Mouse (Mus musculus): ENCODE data around the gene Ndufs7. TPM values are rescaled to one million over a fixed set of nuclear protein-coding genes. Genes with fewer than 3 reads are reported as not detected.

The Ndufs7 gene
- polyA plus RNA-seq, 1 experiment from 2014 or later: 444 TPM

DNA sequence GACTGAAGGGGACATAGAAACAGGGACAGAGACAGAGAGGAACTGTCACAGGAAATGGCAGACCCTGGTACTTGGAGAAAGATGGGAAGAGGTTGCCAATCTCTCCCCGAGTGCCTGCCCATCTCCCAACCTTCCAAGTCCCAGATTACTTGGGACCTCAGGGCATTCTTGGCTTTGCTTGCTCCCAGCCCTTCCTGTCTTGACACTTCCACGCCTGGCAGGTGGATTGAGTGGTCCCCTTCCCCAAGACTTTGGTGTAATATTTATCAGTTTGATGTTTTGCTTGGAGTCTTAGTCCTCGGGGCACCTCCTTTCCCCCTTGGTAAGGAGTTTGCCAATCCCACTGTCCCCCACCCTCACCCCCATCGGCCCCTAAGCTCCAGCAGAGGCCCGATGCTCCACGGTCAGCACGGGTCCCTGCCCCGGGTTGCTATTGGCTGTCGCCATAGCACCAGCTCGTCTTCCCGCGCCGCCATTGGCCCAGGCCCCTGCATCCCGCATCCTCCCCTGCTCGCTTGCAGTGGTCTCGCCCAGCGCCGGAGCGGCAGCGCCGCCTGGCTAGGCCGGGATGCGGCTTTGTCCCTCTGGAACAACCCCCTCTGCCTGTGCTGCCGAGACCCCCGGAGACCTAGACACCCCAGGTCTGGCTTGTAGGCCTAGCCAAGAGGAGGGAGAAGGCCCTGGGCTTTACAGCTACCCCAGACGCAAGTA, 49.8 kb downstream of the Ndufs7 start:
- peak overlapping the region; percentile 4; the same call in 1 of the 2 replicates for H3K4me2 ChIP-seq (replicated peaks; ENCODE audit: low read depth, low read length)
- peaks cover 12% of the 10 kb centered on the region for H3K36me3 ChIP-seq (ENCODE audit: insufficient read depth, low read length)
- no peak overlapping the region for H3K27ac ChIP-seq (ENCODE audit: low read length)
- 5% methylated on average over 26 of the region's 26 CpGs for WGBS
- no peaks in the 10 kb centered on the region for H3K9me3 ChIP-seq (ENCODE audit: low read length)
- peaks cover 52% of the 10 kb centered on the region for H3K27me3 ChIP-seq (ENCODE audit: insufficient read depth, low read length)
- peaks cover 16% of the 10 kb centered on the region for H3K4me1 ChIP-seq (ENCODE audit: insufficient read depth, low read length)
- no peak overlapping the region for H3K9ac ChIP-seq (replicated peaks; ENCODE audit: low read length)
- H3K4me3 ChIP-seq (ENCODE audit: low read length): no peak overlapping the region; the same call in 1 of the 2 replicates
- ATAC-seq (ENCODE audit: low FRiP score, low TSS enrichment): no peak

DNA sequence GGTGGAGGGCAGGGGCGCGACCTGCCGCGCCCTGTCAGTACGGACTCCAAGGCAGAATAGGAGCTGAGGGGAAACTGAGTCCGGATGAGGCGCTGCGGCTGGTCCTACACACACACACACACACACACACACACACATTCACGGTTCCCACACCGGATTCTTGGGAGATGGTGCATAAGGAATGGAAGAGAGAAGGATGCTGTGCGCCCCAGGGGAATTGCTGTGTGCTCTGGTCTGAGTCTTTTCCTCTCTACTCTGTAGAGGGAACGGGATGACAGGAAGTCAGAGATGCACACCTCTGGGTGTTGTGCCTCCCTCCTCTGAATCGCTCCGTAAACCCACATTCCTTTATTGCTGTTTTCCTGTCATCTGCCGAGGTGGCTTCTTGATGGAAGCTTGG, 50.4 kb downstream of the Ndufs7 start:
- H3K4me3 ChIP-seq (ENCODE audit: low read length): no peak overlapping the region; the same call in 1 of the 2 replicates
- H3K27ac ChIP-seq (ENCODE audit: low read length): no peak overlapping the region
- peaks cover 54% of the 10 kb centered on the region for H3K27me3 ChIP-seq (ENCODE audit: insufficient read depth, low read length)
- H3K36me3 ChIP-seq (ENCODE audit: insufficient read depth, low read length): peaks cover 6% of the 10 kb centered on the region
- H3K4me2 ChIP-seq (replicated peaks; ENCODE audit: low read depth, low read length): peak overlapping the region; percentile 4; the same call in 1 of the 2 replicates
- WGBS: 6% methylated on average over 15 of the region's 15 CpGs
- no peak overlapping the region for H3K9ac ChIP-seq (replicated peaks; ENCODE audit: low read length)
- H3K4me1 ChIP-seq (ENCODE audit: insufficient read depth, low read length): peaks cover 13% of the 10 kb centered on the region
- H3K9me3 ChIP-seq (ENCODE audit: low read length): no peaks in the 10 kb centered on the region
- no peak for ATAC-seq (ENCODE audit: low FRiP score, low TSS enrichment)

DNA sequence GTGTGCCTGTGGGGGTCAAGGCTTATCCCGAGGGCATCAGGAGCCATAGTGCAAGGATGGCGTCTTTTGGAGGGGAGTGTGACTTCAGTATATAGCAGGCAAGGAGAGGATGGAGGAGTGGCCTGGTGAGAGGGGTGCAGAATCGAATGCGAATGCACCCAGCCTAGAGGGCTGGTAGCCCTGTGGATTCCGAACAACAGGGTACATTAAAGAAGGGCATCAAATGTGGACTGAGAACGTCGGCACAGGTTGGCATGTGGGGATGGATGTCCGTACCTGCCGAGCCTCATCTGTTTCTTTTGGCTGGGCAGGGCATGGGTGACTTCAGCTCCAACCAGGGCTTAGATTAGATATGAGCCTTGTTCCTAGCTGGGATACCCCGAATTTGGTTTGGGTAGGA, 50.9 kb downstream of the Ndufs7 start:
- Histone ChIP-seq H3K9me3 (ENCODE audit: low read length) (no peaks in the 10 kb centered on the region), H3K27ac (ENCODE audit: low read length) (no peak overlapping the region), H3K4me2 (replicated peaks; ENCODE audit: low read depth, low read length) (no peak overlapping the region), H3K4me1 (ENCODE audit: insufficient read depth, low read length) (peaks cover 17% of the 10 kb centered on the region), H3K9ac (replicated peaks; ENCODE audit: low read length) (no peak overlapping the region), H3K36me3 (ENCODE audit: insufficient read depth, low read length) (peaks cover under 1% of the 10 kb centered on the region), H3K27me3 (ENCODE audit: insufficient read depth, low read length) (peaks cover 60% of the 10 kb centered on the region), H3K4me3 (ENCODE audit: low read length) (no peak overlapping the region)
- 45% methylated on average over 10 of the region's 10 CpGs for WGBS
- ATAC-seq (ENCODE audit: low FRiP score, low TSS enrichment): no peak

DNA sequence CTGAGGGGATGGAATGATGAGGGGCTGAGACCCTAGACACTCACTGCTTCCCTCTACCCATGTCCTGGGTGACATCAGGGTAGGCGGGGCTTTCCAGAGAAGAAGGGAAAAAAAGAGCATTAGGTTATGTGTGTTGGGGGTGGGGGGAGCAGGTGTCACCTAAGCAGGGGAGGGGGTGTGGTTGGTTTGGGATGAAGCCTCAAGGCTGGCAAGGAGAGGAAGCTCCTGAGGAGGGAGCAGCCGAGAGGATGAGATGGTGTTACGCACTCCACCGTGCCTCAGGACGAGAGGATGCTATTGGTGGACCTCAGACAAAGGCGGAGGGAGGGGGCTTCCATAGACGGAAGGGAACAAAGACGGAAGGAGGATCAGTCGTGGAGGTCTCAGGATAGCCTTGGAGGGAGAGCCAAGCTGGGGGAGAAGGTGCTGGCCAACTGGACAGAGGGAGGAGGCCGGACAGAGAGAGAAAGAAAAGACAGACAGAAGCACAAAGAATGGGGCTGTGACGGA, 51.8 kb downstream of the Ndufs7 start:
- Histone ChIP-seq H3K27ac (ENCODE audit: low read length) (no peak overlapping the region), H3K36me3 (ENCODE audit: insufficient read depth, low read length) (no peaks in the 10 kb centered on the region), H3K4me2 (replicated peaks; ENCODE audit: low read depth, low read length) (no peak overlapping the region), H3K4me1 (ENCODE audit: insufficient read depth, low read length) (peaks cover 20% of the 10 kb centered on the region), H3K9ac (replicated peaks; ENCODE audit: low read length) (no peak overlapping the region), H3K27me3 (ENCODE audit: insufficient read depth, low read length) (peaks cover 68% of the 10 kb centered on the region), H3K9me3 (ENCODE audit: low read length) (no peaks in the 10 kb centered on the region), H3K4me3 (ENCODE audit: low read length) (no peak overlapping the region)
- WGBS: 27% methylated on average over 11 of the region's 11 CpGs
- ATAC-seq (ENCODE audit: low FRiP score, low TSS enrichment): no peak

DNA sequence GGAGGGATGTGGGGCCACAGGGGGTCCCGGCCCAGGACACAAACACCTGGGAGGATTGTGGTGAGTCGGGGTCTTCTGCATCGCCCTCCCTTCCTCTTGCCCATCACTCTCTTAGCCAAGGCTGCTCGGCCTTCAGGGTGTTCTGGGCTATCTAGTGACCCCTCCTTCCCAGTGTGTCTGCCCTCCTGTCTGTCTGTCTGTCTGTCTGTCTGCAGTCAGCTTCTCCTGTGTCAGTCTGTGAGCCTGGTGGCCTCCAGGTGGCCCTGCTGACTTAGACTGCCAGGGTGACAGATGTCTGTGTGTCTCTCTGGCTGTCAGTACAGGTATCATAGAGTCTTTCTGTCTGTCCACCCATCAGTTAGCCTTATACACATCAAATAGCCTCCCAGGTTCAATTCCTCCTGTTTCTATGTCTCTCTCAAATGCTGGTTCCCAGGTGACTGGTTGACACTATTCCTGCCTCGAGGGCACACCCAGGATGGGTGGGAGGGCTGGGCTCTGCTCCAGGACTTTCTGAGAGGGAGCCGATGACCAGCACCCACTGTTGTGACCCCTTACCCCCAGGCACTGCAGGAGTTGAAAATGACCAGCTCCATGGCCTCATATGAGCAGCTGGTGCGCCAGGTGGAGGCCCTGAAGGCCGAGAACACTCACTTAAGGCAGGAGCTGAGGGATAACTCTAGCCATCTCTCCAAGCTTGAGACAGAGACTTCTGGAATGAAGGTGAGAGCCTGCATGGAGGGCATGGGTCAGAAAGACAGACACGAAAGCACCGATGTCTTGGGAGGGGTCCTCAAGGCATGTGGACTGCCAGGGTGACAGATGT, 52.5 kb downstream of the Ndufs7 start:
- 78% methylated on average over 10 of the region's 10 CpGs for WGBS
- peaks cover 15% of the 10 kb centered on the region for H3K4me1 ChIP-seq (ENCODE audit: insufficient read depth, low read length)
- H3K4me2 ChIP-seq (replicated peaks; ENCODE audit: low read depth, low read length): no peak overlapping the region
- ATAC-seq (ENCODE audit: low FRiP score, low TSS enrichment): no peak
- peaks cover 72% of the 10 kb centered on the region for H3K27me3 ChIP-seq (ENCODE audit: insufficient read depth, low read length)
- H3K9me3 ChIP-seq (ENCODE audit: low read length): no peaks in the 10 kb centered on the region
- H3K27ac ChIP-seq (ENCODE audit: low read length): no peak overlapping the region
- no peaks in the 10 kb centered on the region for H3K36me3 ChIP-seq (ENCODE audit: insufficient read depth, low read length)
- no peak overlapping the region for H3K9ac ChIP-seq (replicated peaks; ENCODE audit: low read length)
- no peak overlapping the region for H3K4me3 ChIP-seq (ENCODE audit: low read length)

DNA sequence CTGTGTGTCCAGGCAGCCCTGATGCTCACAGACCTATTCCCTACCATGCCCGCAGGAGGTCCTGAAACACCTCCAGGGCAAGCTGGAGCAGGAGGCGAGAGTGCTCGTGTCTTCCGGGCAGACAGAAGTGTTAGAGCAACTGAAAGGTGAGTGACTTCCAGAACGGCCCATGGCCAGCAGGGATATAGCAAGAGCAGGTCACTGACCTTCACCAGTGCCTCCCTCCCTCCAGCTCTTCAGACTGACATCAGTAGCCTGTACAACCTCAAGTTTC, 53.1 kb downstream of the Ndufs7 start:
- Histone ChIP-seq H3K9ac (replicated peaks; ENCODE audit: low read length) (no peak overlapping the region), H3K4me1 (ENCODE audit: insufficient read depth, low read length) (peaks cover 15% of the 10 kb centered on the region), H3K36me3 (ENCODE audit: insufficient read depth, low read length) (no peaks in the 10 kb centered on the region), H3K4me3 (ENCODE audit: low read length) (no peak overlapping the region), H3K4me2 (replicated peaks; ENCODE audit: low read depth, low read length) (peak overlapping the region; percentile 23; the same call in 1 of the 2 replicates), H3K9me3 (ENCODE audit: low read length) (no peaks in the 10 kb centered on the region), H3K27ac (ENCODE audit: low read length) (no peak overlapping the region), H3K27me3 (ENCODE audit: insufficient read depth, low read length) (peaks cover 68% of the 10 kb centered on the region)
- ATAC-seq (ENCODE audit: low FRiP score, low TSS enrichment): no peak
- 51% methylated on average over 5 of the region's 5 CpGs for WGBS

DNA sequence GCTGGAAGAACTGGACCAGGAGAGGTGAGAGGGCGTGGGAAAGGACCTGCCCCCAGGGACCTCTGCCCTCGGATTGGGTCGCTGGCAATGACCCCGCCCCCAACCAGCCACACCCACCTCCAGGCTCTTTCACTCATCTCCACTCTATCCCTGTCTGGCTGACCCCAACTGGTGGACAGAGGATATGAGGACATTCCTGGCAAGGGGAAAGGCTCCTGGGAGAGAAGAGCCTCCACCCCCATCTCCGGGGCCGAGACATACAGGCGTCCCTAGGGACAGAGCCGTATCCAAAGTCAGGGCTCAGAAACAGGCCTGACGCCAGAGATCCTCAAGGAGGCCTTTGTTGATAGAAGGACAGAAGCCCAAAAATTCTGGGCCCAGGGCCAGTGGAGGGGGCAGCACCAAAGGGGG, 53.6 kb downstream of the Ndufs7 start:
- peaks cover 15% of the 10 kb centered on the region for H3K4me1 ChIP-seq (ENCODE audit: insufficient read depth, low read length)
- H3K4me2 ChIP-seq (replicated peaks; ENCODE audit: low read depth, low read length): peak overlapping the region; percentile 23; the same call in 1 of the 2 replicates
- no peak overlapping the region for H3K4me3 ChIP-seq (ENCODE audit: low read length)
- no peak overlapping the region; the same call in 1 of the 2 replicates for H3K27ac ChIP-seq (ENCODE audit: low read length)
- H3K9ac ChIP-seq (replicated peaks; ENCODE audit: low read length): no peak overlapping the region
- H3K9me3 ChIP-seq (ENCODE audit: low read length): no peaks in the 10 kb centered on the region
- WGBS: 16% methylated on average over 9 of the region's 9 CpGs
- H3K27me3 ChIP-seq (ENCODE audit: insufficient read depth, low read length): peaks cover 67% of the 10 kb centered on the region
- peak; percentile 57 for ATAC-seq (ENCODE audit: low FRiP score, low TSS enrichment)
- no peaks in the 10 kb centered on the region for H3K36me3 ChIP-seq (ENCODE audit: insufficient read depth, low read length)

DNA sequence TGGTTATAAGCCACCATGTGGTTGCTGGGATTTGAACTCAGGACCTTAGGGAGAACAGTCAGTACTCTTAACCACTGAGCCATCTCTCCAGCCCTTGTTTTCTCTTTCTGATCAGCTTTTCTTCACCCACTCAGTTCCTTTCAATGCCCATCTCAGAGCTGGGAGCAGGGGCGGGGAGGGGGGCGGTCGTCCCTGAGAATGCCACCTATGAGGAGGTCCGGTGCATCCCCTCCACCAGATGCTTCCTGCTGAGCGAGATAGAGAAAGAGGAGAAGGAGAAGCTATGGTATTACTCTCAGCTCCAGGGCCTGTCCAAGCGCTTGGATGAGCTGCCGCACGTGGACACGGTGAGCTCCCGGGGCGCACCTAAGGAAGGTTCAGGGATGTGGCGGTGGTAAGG, 55.5 kb downstream of the Ndufs7 start:
- Histone ChIP-seq H3K36me3 (ENCODE audit: insufficient read depth, low read length) (no peaks in the 10 kb centered on the region), H3K4me3 (ENCODE audit: low read length) (peak overlapping the region; percentile 35), H3K27ac (ENCODE audit: low read length) (no peak overlapping the region), H3K9me3 (ENCODE audit: low read length) (no peaks in the 10 kb centered on the region), H3K9ac (replicated peaks; ENCODE audit: low read length) (peak overlapping the region; percentile 31; the same call in 1 of the 2 replicates), H3K4me1 (ENCODE audit: insufficient read depth, low read length) (peaks cover 15% of the 10 kb centered on the region), H3K4me2 (replicated peaks; ENCODE audit: low read depth, low read length) (peak overlapping the region; percentile 48), H3K27me3 (ENCODE audit: insufficient read depth, low read length) (peaks cover 50% of the 10 kb centered on the region)
- no peak for ATAC-seq (ENCODE audit: low FRiP score, low TSS enrichment)
- WGBS: 21% methylated on average over 12 of the region's 12 CpGs

DNA sequence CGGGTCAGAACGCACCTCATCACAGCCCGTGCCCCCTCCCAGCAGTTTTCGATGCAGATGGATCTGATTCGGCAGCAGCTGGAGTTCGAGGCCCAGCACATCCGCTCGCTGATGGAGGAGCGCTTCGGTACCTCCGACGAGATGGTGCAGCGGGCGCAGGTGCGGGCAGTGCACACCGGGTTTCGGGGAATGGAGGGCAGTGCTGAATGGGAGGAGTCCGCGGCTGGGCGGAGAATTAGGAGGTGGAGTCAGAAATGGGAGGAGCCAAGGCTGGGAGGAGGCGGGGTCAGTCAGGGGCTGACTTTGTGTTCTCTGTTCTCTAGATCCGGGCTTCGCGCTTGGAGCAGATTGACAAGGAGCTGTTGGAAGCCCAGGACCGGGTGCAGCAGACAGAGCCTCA, 55.9 kb downstream of the Ndufs7 start:
- H3K36me3 ChIP-seq (ENCODE audit: insufficient read depth, low read length): no peaks in the 10 kb centered on the region
- H3K4me3 ChIP-seq (ENCODE audit: low read length): peak overlapping the region; percentile 35
- H3K4me2 ChIP-seq (replicated peaks; ENCODE audit: low read depth, low read length): peak overlapping the region; percentile 48
- peaks cover 15% of the 10 kb centered on the region for H3K4me1 ChIP-seq (ENCODE audit: insufficient read depth, low read length)
- H3K9me3 ChIP-seq (ENCODE audit: low read length): no peaks in the 10 kb centered on the region
- H3K9ac ChIP-seq (replicated peaks; ENCODE audit: low read length): peak overlapping the region; percentile 31; the same call in 1 of the 2 replicates
- no peak overlapping the region for H3K27ac ChIP-seq (ENCODE audit: low read length)
- H3K27me3 ChIP-seq (ENCODE audit: insufficient read depth, low read length): peaks cover 48% of the 10 kb centered on the region
- WGBS: 9% methylated on average over 25 of the region's 25 CpGs
- ATAC-seq (ENCODE audit: low FRiP score, low TSS enrichment): no peak

Data from kidney, embryonic 16.5 days (tissue).